17 mouse cellular contexts compared by ENCODE assay signal in genomic region chr2:74032177-74033021, GRCm38 (mm10).
A peak's percentile ranks its signal among the peaks of the same experiment; 100 is the strongest.
DNase-seq lines count a peak whose midpoint lies in the region; ATAC-seq and TF ChIP-seq lines count a peak whose summit lies in the region.
"Had no signal": no experiment of that assay in that cellular context is flagged by ENCODE, and none has a peak within 500 bp of the region (broad histone marks: within the 10 kb centered on the region; RNA-seq: fewer than 3 reads in every experiment).

No protein-coding gene starts in this region.

- 0 out of 2 replicates have a peak overlapping the region, but pooled peaks have one; percentile 36 for H3K27ac ChIP-seq in intestine, embryonic 14.5 days (ENCODE audit: low read depth)
- H3K27ac ChIP-seq in intestine, postnatal 0 days (ENCODE audit: low read depth, low read length) = no peak overlapping the region
- H3K27ac ChIP-seq in lung, embryonic 14.5 days (ENCODE audit: low read depth) = no peak overlapping the region; the same call in 1 of the 2 replicates
- no peak overlapping the region for H3K27ac ChIP-seq in limb, embryonic 14.5 days (replicated peaks; ENCODE audit: low read depth, low read length)
- H3K27ac ChIP-seq: embryonic facial prominence, embryonic 10.5 days; forebrain, embryonic 15.5 days; heart, embryonic 13.5 days had no signal

- no peak for ATAC-seq in intestine, embryonic 14.5 days (replicated peaks; ENCODE audit: low FRiP score, low TSS enrichment, low read depth)
- no peak for ATAC-seq in intestine, postnatal 0 days
- peak; percentile 84 for ATAC-seq in lung, embryonic 14.5 days (ENCODE audit: insufficient read depth)
- peak; percentile 34; the same call in 1 of the 2 replicates for ATAC-seq in limb, embryonic 14.5 days (ENCODE audit: low FRiP score, low read depth)
- ATAC-seq: forebrain, embryonic 15.5 days had no signal

- H3K36me3 ChIP-seq in intestine, embryonic 14.5 days (ENCODE audit: control insufficient read depth, insufficient read depth, low read length) = no peaks in the 10 kb centered on the region
- no peaks in the 10 kb centered on the region for H3K36me3 ChIP-seq in intestine, postnatal 0 days (ENCODE audit: control insufficient read depth, insufficient read depth)
- H3K36me3 ChIP-seq in lung, embryonic 14.5 days (ENCODE audit: insufficient read depth) = no peaks in the 10 kb centered on the region
- H3K36me3 ChIP-seq in limb, embryonic 14.5 days (ENCODE audit: control insufficient read depth, insufficient read depth, low read length) = no peaks in the 10 kb centered on the region
- H3K36me3 ChIP-seq: embryonic facial prominence, embryonic 10.5 days; forebrain, embryonic 15.5 days; heart, embryonic 13.5 days had no signal

- no peak for DNase-seq in intestine, embryonic 14.5 days (ENCODE audit: low spot score)
- peak; percentile 92 for DNase-seq in lung, embryonic 14.5 days
- no peak for DNase-seq in lung, adult 18-20 months
- peak; percentile 23 for DNase-seq in lung, postnatal 10 days
- no peak for DNase-seq in lung, postnatal 25 days (ENCODE audit: low spot score)
- DNase-seq in limb, embryonic 14.5 days (ENCODE audit: low spot score) = no peak
- DNase-seq in urinary bladder, postnatal 25 days (ENCODE audit: low spot score) = no peak
- DNase-seq: adrenal gland, postnatal 10 days; cerebellum, adult 2 months; cerebellum, postnatal 10 days; gastrocnemius, postnatal 36 days; heart, adult 11 months; heart, postnatal 36 days had no signal

- H3K9me3 ChIP-seq in intestine, embryonic 14.5 days (ENCODE audit: control insufficient read depth, low read length) = no peaks in the 10 kb centered on the region
- H3K9me3 ChIP-seq in intestine, postnatal 0 days (ENCODE audit: control insufficient read depth) = no peaks in the 10 kb centered on the region
- H3K9me3 ChIP-seq in lung, embryonic 14.5 days (ENCODE audit: low read depth, low read length) = no peaks in the 10 kb centered on the region
- H3K9me3 ChIP-seq in limb, embryonic 14.5 days (ENCODE audit: control insufficient read depth, low read length) = no peaks in the 10 kb centered on the region
- H3K9me3 ChIP-seq: embryonic facial prominence, embryonic 10.5 days; forebrain, embryonic 15.5 days; heart, embryonic 13.5 days had no signal

- 53% methylated on average over 11 of the region's 11 CpGs for WGBS in intestine, embryonic 14.5 days
- 51% methylated on average over 11 of the region's 11 CpGs for WGBS in intestine, postnatal 0 days
- 18% methylated on average over 11 of the region's 11 CpGs for WGBS in lung, embryonic 14.5 days
- 48% methylated on average over 11 of the region's 11 CpGs for WGBS in limb, embryonic 14.5 days

- no peak overlapping the region for H3K4me3 ChIP-seq in intestine, embryonic 14.5 days (ENCODE audit: low read depth, low read length)
- no peak overlapping the region for H3K4me3 ChIP-seq in intestine, postnatal 0 days (ENCODE audit: low read depth, low read length)
- H3K4me3 ChIP-seq in lung, embryonic 14.5 days (ENCODE audit: low read depth, low read length) = no peak overlapping the region
- H3K4me3 ChIP-seq in limb, embryonic 14.5 days (replicated peaks; ENCODE audit: low read length) = no peak overlapping the region
- H3K4me3 ChIP-seq: embryonic facial prominence, embryonic 10.5 days; forebrain, embryonic 15.5 days; heart, embryonic 13.5 days had no signal

- no peak overlapping the region for H3K4me2 ChIP-seq in intestine, embryonic 14.5 days (ENCODE audit: low read length)
- H3K4me2 ChIP-seq in intestine, postnatal 0 days (replicated peaks; ENCODE audit: low read depth) = no peak overlapping the region
- H3K4me2 ChIP-seq in lung, embryonic 14.5 days = no peak overlapping the region
- no peak overlapping the region for H3K4me2 ChIP-seq in limb, embryonic 14.5 days (replicated peaks; ENCODE audit: low read depth, low read length, severe bottlenecking)
- H3K4me2 ChIP-seq: forebrain, embryonic 15.5 days; heart, embryonic 13.5 days had no signal

- no peak for TF ChIP-seq CTCF in intestine, postnatal 0 days (IDR thresholded peaks at IDR 0.05; ENCODE audit: low read depth)
- TF ChIP-seq CTCF in lung, embryonic 14.5 days (IDR thresholded peaks at IDR 0.05; ENCODE audit: low read depth) = no peak

- H3K9ac ChIP-seq in intestine, embryonic 14.5 days (ENCODE audit: low read length) = no peak overlapping the region
- no peak overlapping the region for H3K9ac ChIP-seq in intestine, postnatal 0 days (ENCODE audit: low read depth, low read length)
- no peak overlapping the region for H3K9ac ChIP-seq in lung, embryonic 14.5 days
- no peak overlapping the region for H3K9ac ChIP-seq in limb, embryonic 14.5 days (ENCODE audit: low read depth, low read length, severe bottlenecking)
- H3K9ac ChIP-seq: forebrain, embryonic 15.5 days; heart, embryonic 13.5 days had no signal

- H3K27me3 ChIP-seq in intestine, embryonic 14.5 days (replicated peaks; ENCODE audit: control insufficient read depth, insufficient read depth, low read length) = no peaks in the 10 kb centered on the region
- no peaks in the 10 kb centered on the region for H3K27me3 ChIP-seq in intestine, postnatal 0 days (replicated peaks; ENCODE audit: control insufficient read depth, insufficient read depth, low read length)
- no peaks in the 10 kb centered on the region for H3K27me3 ChIP-seq in lung, embryonic 14.5 days (ENCODE audit: insufficient read depth, low read length)
- no peaks in the 10 kb centered on the region for H3K27me3 ChIP-seq in limb, embryonic 14.5 days (ENCODE audit: control insufficient read depth, insufficient read depth, low read length)
- H3K27me3 ChIP-seq: forebrain, embryonic 15.5 days; heart, embryonic 13.5 days had no signal

- H3K4me1 ChIP-seq in intestine, embryonic 14.5 days (replicated peaks; ENCODE audit: control insufficient read depth, insufficient read depth, low read length) = peaks cover 15% of the 10 kb centered on the region
- no peaks in the 10 kb centered on the region for H3K4me1 ChIP-seq in intestine, postnatal 0 days (replicated peaks; ENCODE audit: control insufficient read depth, insufficient read depth, low read length)
- H3K4me1 ChIP-seq in lung, embryonic 14.5 days (ENCODE audit: insufficient read depth) = peaks cover 4% of the 10 kb centered on the region; the same call in 1 of the 2 replicates
- peaks cover 18% of the 10 kb centered on the region for H3K4me1 ChIP-seq in limb, embryonic 14.5 days (ENCODE audit: control insufficient read depth, insufficient read depth, low read length)
- H3K4me1 ChIP-seq: heart, embryonic 13.5 days had no signal

- no peak for TF ChIP-seq POLR2A in limb, embryonic 14.5 days (IDR thresholded peaks at IDR 0.05; ENCODE audit: borderline replicate concordance, extremely low read depth, insufficient read depth, insufficient read length)

Comparison
In these comparisons a context has a peak if more than half of its experiments do, and no peak if none do; other contexts are left out.
1. DNase-seq: peak in lung, embryonic 14.5 days (single experiment) and lung, postnatal 10 days (single experiment); none in intestine, embryonic 14.5 days (single experiment), lung, adult 18-20 months (0 of 2), lung, postnatal 25 days (single experiment), limb, embryonic 14.5 days (single experiment) and urinary bladder, postnatal 25 days (single experiment).
2. ATAC-seq: peak in lung, embryonic 14.5 days (single experiment) and limb, embryonic 14.5 days (single experiment); none in intestine, embryonic 14.5 days (single experiment) and intestine, postnatal 0 days (single experiment).